Mouse (Mus musculus) thymus, adult 2 months (tissue): ENCODE results near the gene Lcn11. TPM values are rescaled to one million over a fixed set of nuclear protein-coding genes. Genes with fewer than 3 reads are reported as not detected.
"Not testable (repeated sequence)": the region's sequence is repeated elsewhere in the genome, so short reads cannot be mapped to it uniquely, and the experiment has no call there.

ENCODE experiments used
- DNase-seq: peaks from one replicate; pipeline ENCODE4 v3.0.0; 2021
- H3K27ac ChIP-seq: fragments of 200-500 bp; 2 replicates; pipeline ENCODE4 v1.5.1; 2012; ENCODE audit warnings: low read length, control low read depth; ENCODE audit not compliant: control insufficient read depth, insufficient read depth
- H3K27me3 ChIP-seq: fragments of 200-500 bp; 2 replicates; pipeline ENCODE4 v1.6.1; 2012; ENCODE audit warnings: mild to moderate bottlenecking, low read length, moderate library complexity, mixed read lengths; ENCODE audit not compliant: control insufficient read depth, insufficient read depth
- H3K36me3 ChIP-seq: fragments of 200-500 bp; 2 replicates; pipeline ENCODE4 v1.6.1; 2012; ENCODE audit warnings: mild to moderate bottlenecking, low read length, moderate library complexity; ENCODE audit not compliant: control insufficient read depth, insufficient read depth
- H3K4me1 ChIP-seq: fragments of 200-500 bp; replicated peaks from 2 replicates; pipeline ENCODE4 v1.6.1; 2012; ENCODE audit warnings: low read length; ENCODE audit not compliant: control insufficient read depth, insufficient read depth
- H3K4me3 ChIP-seq: fragments of 200-500 bp; 2 replicates; pipeline ENCODE4 v1.5.1; 2012; ENCODE audit warnings: mild to moderate bottlenecking, low read length, control low read depth, moderate library complexity; ENCODE audit not compliant: control insufficient read depth, insufficient read depth
- CTCF ChIP-seq: fragments of 200-500 bp; IDR thresholded peaks from 2 replicates; pipeline ENCODE4 v1.5.1; 2012; ENCODE audit warnings: mild to moderate bottlenecking, control low read depth, low read length, moderate library complexity, borderline replicate concordance; ENCODE audit not compliant: control insufficient read depth, poor library complexity, insufficient read depth; ENCODE audit errors: extremely low read depth
- POLR2A ChIP-seq: fragments of 200-500 bp; IDR thresholded peaks from 2 replicates; pipeline ENCODE4 v1.6.1; 2012; ENCODE audit warnings: mild to moderate bottlenecking, low read length, control low read depth, moderate library complexity; ENCODE audit not compliant: control insufficient read depth, poor library complexity, insufficient read depth; ENCODE audit errors: extremely low read depth
- WGBS: fragments of 180-500 bp; shearing (Covaris S2); methylation state at CpG from one replicate; pipeline ENCODE4 v1.1.7; 2018; 5-methylcytosine and 5-hydroxymethylcytosine counted together
- polyA plus RNA-seq: library from polyadenylated mRNA; depleted of rRNA; stranded (reverse); fragments of >200 nt; gene quantifications from 2 replicates; pipeline ENCODE4 v1.2.3, GENCODE M21; 2012; rRNA removed

Lcn11 gene
- 0.23 and 0.49 TPM in 2 replicates for polyA plus RNA-seq

DNA sequence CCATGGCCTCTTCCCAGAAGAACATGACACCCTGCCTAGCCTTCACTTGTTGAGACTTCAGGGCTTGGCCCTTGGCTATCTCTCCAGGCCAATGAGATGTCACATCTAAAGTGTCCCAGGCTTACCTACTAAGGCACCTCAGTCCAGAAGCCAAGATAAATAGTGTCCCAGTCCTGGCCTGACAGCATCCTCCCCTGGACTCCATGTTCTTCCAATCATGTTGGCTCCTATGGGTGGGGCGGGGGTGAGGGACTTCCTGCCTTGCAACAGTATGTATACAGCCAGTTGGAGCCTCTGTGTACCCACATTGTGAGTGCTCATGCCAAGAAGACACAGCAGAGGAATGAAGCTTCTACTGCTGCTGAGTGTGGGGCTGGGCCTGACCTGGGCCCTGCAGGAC is at the start of gene Lcn11:
Gene Lcn11, plus strand, starts transcription at position 301 of the 400 bp plus-strand sequence.
- Histone ChIP-seq H3K4me3 (no peak within 1 kb of the TSS), H3K27ac (no peak within 1 kb of the TSS), H3K4me1 (no peaks in the 10 kb centered on the region), H3K27me3 (no peaks in the 10 kb centered on the region), H3K36me3 (no peaks in the 10 kb centered on the region)
- 95% methylated on average over 1 of the region's 1 CpGs for WGBS
- no peak for TF ChIP-seq CTCF
- no peak for TF ChIP-seq POLR2A
- DNase-seq = no peak

DNA sequence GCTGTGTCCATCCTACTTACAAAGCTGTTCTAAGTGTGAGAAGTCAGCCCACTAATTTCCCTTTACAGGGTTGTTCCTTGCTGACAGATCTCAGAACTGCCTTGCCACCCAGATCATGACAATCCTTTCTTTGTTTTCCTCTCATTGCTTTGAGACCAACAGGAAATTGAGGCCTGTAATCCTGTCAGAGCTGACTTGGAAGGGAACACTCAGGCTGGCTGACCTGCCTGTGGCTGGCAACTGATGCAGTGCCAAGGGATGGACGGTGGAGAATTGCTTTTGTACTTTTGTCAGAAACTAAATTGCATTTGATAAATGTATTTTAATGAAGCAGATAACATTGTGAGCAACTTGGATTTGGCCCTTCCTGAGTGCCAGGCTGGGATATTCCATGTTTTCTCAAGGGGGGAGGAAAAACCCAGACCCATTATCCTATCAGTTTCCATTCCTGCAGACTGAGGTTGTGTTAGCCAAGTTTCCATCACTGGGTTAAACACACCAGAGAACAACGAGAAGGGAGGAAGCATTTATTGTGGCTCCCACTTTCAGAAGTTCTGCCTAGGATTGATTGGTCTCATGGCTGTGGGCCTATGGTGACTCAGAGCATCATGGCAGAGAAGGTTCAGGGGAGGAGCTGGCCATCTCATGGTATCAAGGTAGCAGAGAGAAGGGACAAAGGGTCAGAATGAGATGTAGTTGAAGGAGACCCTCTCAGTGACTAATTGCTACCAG is 43.5 kb upstream of the Lcn11 start:
- H3K4me3 ChIP-seq = no peak overlapping the region
- H3K4me1 ChIP-seq = no peaks in the 10 kb centered on the region
- no peak overlapping the region for H3K27ac ChIP-seq
- no peaks in the 10 kb centered on the region for H3K27me3 ChIP-seq
- 58% methylated on average over 2 of the region's 2 CpGs for WGBS
- no peak for TF ChIP-seq CTCF
- no peak for TF ChIP-seq POLR2A
- H3K36me3 ChIP-seq = no peaks in the 10 kb centered on the region
- DNase-seq = no peak

DNA sequence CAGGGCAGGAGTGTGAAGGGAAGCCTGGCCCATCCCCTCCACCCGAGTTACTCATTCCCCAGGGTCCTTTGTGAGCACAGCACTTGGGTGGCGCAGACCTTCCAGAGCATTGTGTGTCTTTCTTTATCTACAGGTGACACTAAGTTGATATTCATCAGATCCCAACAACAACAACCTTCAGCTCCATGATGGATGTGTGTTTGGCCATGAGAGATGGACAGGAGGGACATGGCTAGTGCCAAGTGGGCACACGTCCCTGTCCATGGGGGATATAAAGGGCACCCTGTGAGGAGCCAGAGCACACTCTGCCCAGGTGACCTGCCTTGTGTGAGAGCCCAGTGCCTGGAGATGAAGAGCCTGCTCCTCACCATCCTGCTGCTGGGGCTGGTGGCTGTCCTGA is 40.1 kb upstream of the Lcn11 start, which contains the start of gene Obp2b:
Gene Obp2b, plus strand, starts transcription at position 301 of the 400 bp plus-strand sequence.
- H3K27me3 ChIP-seq, DNase-seq, H3K4me1 ChIP-seq, H3K36me3 ChIP-seq, H3K27ac ChIP-seq, H3K4me3 ChIP-seq: not testable (repeated sequence)
- WGBS = 94% methylated on average over 3 of the region's 3 CpGs

DNA sequence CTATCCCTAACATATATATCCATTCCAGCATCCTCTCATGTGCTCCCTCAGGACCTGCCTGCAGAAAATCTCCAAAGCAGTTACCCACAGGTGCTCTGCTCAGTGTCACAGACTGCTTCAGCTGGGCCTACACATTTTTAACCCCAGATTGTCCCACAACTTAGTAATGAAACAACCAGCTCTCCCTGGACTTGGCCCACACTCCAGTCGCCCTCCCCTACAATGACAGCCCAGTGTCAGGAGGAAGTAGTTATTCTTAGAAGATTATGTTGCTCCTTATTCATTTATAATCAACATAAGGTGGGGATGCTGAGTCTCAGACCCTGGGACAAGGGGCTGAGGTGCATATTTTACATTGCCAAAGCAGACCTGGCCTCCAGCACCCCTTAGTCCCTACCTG is 35.1 kb upstream of the Lcn11 start:
- no peak for DNase-seq
- WGBS = 32% methylated on average over 1 of the region's 1 CpGs
- Histone ChIP-seq H3K27ac (no peak overlapping the region), H3K36me3 (no peaks in the 10 kb centered on the region), H3K27me3 (no peaks in the 10 kb centered on the region), H3K4me1 (no peaks in the 10 kb centered on the region), H3K4me3 (no peak overlapping the region)
- TF ChIP-seq CTCF (no peak), POLR2A (no peak)

DNA sequence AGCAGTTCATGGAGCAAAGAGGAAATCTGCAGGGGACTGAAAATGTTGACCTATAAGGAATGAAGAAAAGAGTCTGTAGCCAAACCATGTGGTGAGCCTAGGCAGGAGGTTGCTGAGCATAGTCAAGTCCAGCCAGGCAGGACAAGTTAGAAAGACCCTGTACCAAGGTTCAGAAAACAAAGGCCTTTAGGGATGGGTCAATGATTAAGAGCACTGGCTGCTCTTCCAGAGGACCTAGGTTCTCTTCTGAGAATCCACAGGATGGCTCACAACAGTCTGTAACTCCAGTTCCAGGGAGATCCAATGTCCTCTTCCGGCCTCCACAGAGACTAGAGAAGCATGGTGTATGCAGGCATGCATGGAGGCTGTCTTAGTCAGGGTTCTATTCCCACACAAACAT is 22.6 kb upstream of the Lcn11 start:
- Histone ChIP-seq H3K4me1 (no peaks in the 10 kb centered on the region), H3K4me3 (no peak overlapping the region), H3K27me3 (no peaks in the 10 kb centered on the region), H3K27ac (no peak overlapping the region), H3K36me3 (no peaks in the 10 kb centered on the region)
- 94% methylated on average over 1 of the region's 1 CpGs for WGBS
- DNase-seq = no peak
- TF ChIP-seq CTCF = no peak

DNA sequence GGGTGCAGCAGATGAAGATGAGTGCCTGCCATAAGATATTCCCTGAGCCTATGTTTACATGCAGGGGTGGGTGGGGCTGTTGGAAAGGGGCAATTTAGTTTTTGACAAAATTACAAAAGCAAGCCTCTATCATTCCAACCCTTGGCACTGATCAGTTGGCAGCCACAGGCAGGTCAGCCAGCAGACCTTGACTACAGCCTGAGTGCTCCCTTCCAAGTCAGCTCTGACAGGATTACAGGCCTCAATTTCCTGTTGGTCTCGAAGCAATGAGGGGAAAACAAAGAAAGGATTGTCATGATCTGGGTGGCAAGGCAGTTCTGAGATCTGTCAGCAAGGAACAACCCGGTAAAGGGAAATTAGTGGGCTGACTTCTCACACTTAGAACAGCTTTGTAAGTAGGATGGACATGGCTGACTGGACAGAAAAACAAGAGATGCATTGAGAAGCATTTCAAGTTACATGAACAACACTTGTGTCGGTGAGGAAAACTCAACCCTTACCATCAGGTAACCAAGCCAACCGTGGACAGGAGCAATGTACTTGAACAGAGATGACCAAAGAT is 18.7 kb upstream of the Lcn11 start:
- TF ChIP-seq POLR2A (no peak), CTCF (no peak)
- Histone ChIP-seq H3K27ac (no peak overlapping the region), H3K27me3 (no peaks in the 10 kb centered on the region), H3K4me3 (no peak overlapping the region), H3K36me3 (no peaks in the 10 kb centered on the region), H3K4me1 (no peaks in the 10 kb centered on the region)
- WGBS = 59% methylated on average over 4 of the region's 4 CpGs
- no peak for DNase-seq

DNA sequence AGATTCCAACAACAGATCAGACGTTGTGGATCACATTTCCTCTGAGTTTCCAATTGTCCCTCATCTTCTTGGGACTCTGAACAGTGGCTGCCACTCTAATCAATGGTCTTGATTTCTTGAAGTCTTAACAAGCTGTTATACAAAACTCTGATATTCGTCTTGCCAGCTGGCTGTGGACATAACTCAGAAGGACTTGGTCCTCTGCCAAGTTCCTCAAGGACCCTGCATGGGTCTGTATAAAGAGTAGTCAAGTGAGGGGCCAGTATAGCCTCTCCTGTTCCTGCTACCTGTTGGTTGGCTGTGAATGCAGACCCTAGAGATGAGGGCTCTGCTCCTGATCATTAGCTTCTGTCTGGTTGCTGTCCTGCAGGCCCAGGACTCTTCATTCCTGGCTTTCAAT is 11.5 kb upstream of the Lcn11 start, which contains the start of gene Lcn3:
Gene Lcn3, plus strand, starts transcription at position 301 of the 400 bp plus-strand sequence.
- TF ChIP-seq CTCF (no peak), POLR2A (no peak)
- DNase-seq = no peak
- Histone ChIP-seq H3K4me1 (no peaks in the 10 kb centered on the region), H3K27me3 (no peaks in the 10 kb centered on the region), H3K36me3 (no peaks in the 10 kb centered on the region), H3K27ac (no peak within 1 kb of the TSS), H3K4me3 (no peak within 1 kb of the TSS)
- 71% methylated on average over 2 of the region's 2 CpGs for whole genome bisulfite sequencing
